13 mouse cellular contexts compared by ENCODE assay signal in genomic region chr12:28623195-28623594, GRCm38 (mm10). TPM values are rescaled to one million over a fixed set of nuclear protein-coding genes. Genes with fewer than 3 reads are reported as not detected.
DNase-seq lines count a peak whose midpoint lies in the region; ATAC-seq and TF ChIP-seq lines count a peak whose summit lies in the region.
"Had no signal": no experiment of that assay in that cellular context is flagged by ENCODE, and none has a peak within 500 bp of the region (broad histone marks: within the 10 kb centered on the region; RNA-seq: fewer than 3 reads in every experiment).

Gene Colec11 (minus strand): TSS chr12:28623377.

- no peak for DNase-seq in intestine, embryonic 14.5 days (ENCODE audit: low spot score)
- DNase-seq in stomach, postnatal 0 days (ENCODE audit: low spot score): no peak
- DNase-seq in kidney, postnatal 14 days: peak; percentile 32
- no peak for DNase-seq in layer of hippocampus, adult 9-11 months
- DNase-seq in right cerebral cortex, adult 18-20 months: no peak
- DNase-seq: left cerebral cortex, postnatal 4 days had no signal

- H3K36me3 ChIP-seq in intestine, embryonic 14.5 days (ENCODE audit: control insufficient read depth, insufficient read depth, low read length): peaks cover 3% of the 10 kb centered on the region; the same call in 1 of the 2 replicates
- H3K36me3 ChIP-seq in intestine, postnatal 0 days (ENCODE audit: control insufficient read depth, insufficient read depth): no peaks in the 10 kb centered on the region
- H3K36me3 ChIP-seq in stomach, embryonic 14.5 days (ENCODE audit: control insufficient read depth, insufficient read depth, low read length): no peaks in the 10 kb centered on the region
- H3K36me3 ChIP-seq in stomach, postnatal 0 days (ENCODE audit: control insufficient read depth, insufficient read depth, low read length): peaks cover under 1% of the 10 kb centered on the region; the same call in 1 of the 2 replicates
- H3K36me3 ChIP-seq in stomach, embryonic 16.5 days (ENCODE audit: control insufficient read depth, insufficient read depth, low read length): no peaks in the 10 kb centered on the region

- no peaks in the 10 kb centered on the region for H3K9me3 ChIP-seq in intestine, embryonic 14.5 days (ENCODE audit: control insufficient read depth, low read length)
- no peaks in the 10 kb centered on the region for H3K9me3 ChIP-seq in intestine, postnatal 0 days (ENCODE audit: control insufficient read depth)
- no peaks in the 10 kb centered on the region for H3K9me3 ChIP-seq in stomach, embryonic 14.5 days (ENCODE audit: control insufficient read depth, low read depth, low read length)
- no peaks in the 10 kb centered on the region for H3K9me3 ChIP-seq in stomach, postnatal 0 days (ENCODE audit: control insufficient read depth, low read length)
- no peaks in the 10 kb centered on the region for H3K9me3 ChIP-seq in stomach, embryonic 16.5 days (replicated peaks; ENCODE audit: control insufficient read depth, low read length)
- H3K9me3 ChIP-seq: embryonic facial prominence, embryonic 10.5 days; G1E had no signal

- H3K4me3 ChIP-seq in intestine, embryonic 14.5 days (ENCODE audit: low read depth, low read length): no peak within 1 kb of the TSS
- no peak within 1 kb of the TSS for H3K4me3 ChIP-seq in intestine, postnatal 0 days (ENCODE audit: low read depth, low read length)
- no peak within 1 kb of the TSS for H3K4me3 ChIP-seq in stomach, embryonic 14.5 days (ENCODE audit: low read depth, low read length)
- no peak within 1 kb of the TSS for H3K4me3 ChIP-seq in stomach, postnatal 0 days (ENCODE audit: low read depth, low read length)
- H3K4me3 ChIP-seq in stomach, embryonic 16.5 days (replicated peaks; ENCODE audit: low read length): no peak within 1 kb of the TSS
- H3K4me3 ChIP-seq: embryonic facial prominence, embryonic 10.5 days had no signal

- TF ChIP-seq CTCF in intestine, postnatal 0 days (IDR thresholded peaks at IDR 0.05; ENCODE audit: low read depth): no peak
- TF ChIP-seq CTCF in stomach, postnatal 0 days (IDR thresholded peaks at IDR 0.05; ENCODE audit: low read depth): no peak

- ATAC-seq in intestine, embryonic 14.5 days (replicated peaks; ENCODE audit: low FRiP score, low TSS enrichment, low read depth): no peak
- ATAC-seq in intestine, postnatal 0 days: no peak
- ATAC-seq in stomach, embryonic 14.5 days (ENCODE audit: insufficient number of reproducible peaks, insufficient read depth, low FRiP score, low read depth): no peak
- ATAC-seq in stomach, postnatal 0 days (ENCODE audit: low FRiP score, low TSS enrichment): no peak
- peak; percentile 31; the same call in 1 of the 2 replicates for ATAC-seq in stomach, embryonic 16.5 days (ENCODE audit: insufficient read depth, low FRiP score)
- ATAC-seq: hindbrain, embryonic 16.5 days; midbrain, embryonic 16.5 days had no signal

- H3K4me2 ChIP-seq in intestine, embryonic 14.5 days (ENCODE audit: low read length): 0 out of 2 replicates have a peak within 1 kb of the TSS, but pooled peaks have one; percentile 1
- no peak within 1 kb of the TSS for H3K4me2 ChIP-seq in intestine, postnatal 0 days (replicated peaks; ENCODE audit: low read depth)
- H3K4me2 ChIP-seq in stomach, embryonic 14.5 days (replicated peaks; ENCODE audit: low read depth, low read length): no peak within 1 kb of the TSS
- no peak within 1 kb of the TSS for H3K4me2 ChIP-seq in stomach, postnatal 0 days (replicated peaks; ENCODE audit: low read depth)
- H3K4me2 ChIP-seq in stomach, embryonic 16.5 days (ENCODE audit: low read depth, low read length): 0 out of 2 replicates have a peak within 1 kb of the TSS, but pooled peaks have one; percentile 3

- no peak within 1 kb of the TSS for H3K9ac ChIP-seq in intestine, embryonic 14.5 days (ENCODE audit: low read length)
- H3K9ac ChIP-seq in intestine, postnatal 0 days (ENCODE audit: low read depth, low read length): no peak within 1 kb of the TSS
- no peak within 1 kb of the TSS for H3K9ac ChIP-seq in stomach, embryonic 14.5 days (replicated peaks; ENCODE audit: low read depth, low read length)
- no peak within 1 kb of the TSS for H3K9ac ChIP-seq in stomach, postnatal 0 days (ENCODE audit: low read length)
- no peak within 1 kb of the TSS for H3K9ac ChIP-seq in stomach, embryonic 16.5 days (ENCODE audit: low read length)

- WGBS in intestine, embryonic 14.5 days: 30% methylated on average over 5 of the region's 5 CpGs
- 29% methylated on average over 5 of the region's 5 CpGs for WGBS in intestine, postnatal 0 days
- WGBS in stomach, embryonic 14.5 days: 29% methylated on average over 5 of the region's 5 CpGs
- 25% methylated on average over 5 of the region's 5 CpGs for WGBS in stomach, postnatal 0 days
- WGBS in stomach, embryonic 16.5 days: 31% methylated on average over 5 of the region's 5 CpGs

- peaks cover 22% of the 10 kb centered on the region for H3K4me1 ChIP-seq in intestine, embryonic 14.5 days (replicated peaks; ENCODE audit: control insufficient read depth, insufficient read depth, low read length)
- H3K4me1 ChIP-seq in intestine, postnatal 0 days (replicated peaks; ENCODE audit: control insufficient read depth, insufficient read depth, low read length): no peaks in the 10 kb centered on the region
- peaks cover 14% of the 10 kb centered on the region for H3K4me1 ChIP-seq in stomach, embryonic 14.5 days (ENCODE audit: control insufficient read depth, insufficient read depth, low read length)
- H3K4me1 ChIP-seq in stomach, postnatal 0 days (replicated peaks; ENCODE audit: control insufficient read depth, insufficient read depth): peaks cover 3% of the 10 kb centered on the region; the same call in 1 of the 2 replicates
- H3K4me1 ChIP-seq in stomach, embryonic 16.5 days (ENCODE audit: control insufficient read depth, insufficient read depth, low read length): peaks cover 16% of the 10 kb centered on the region

- peak within 1 kb of the TSS; percentile 39; the same call in 1 of the 2 replicates for H3K27ac ChIP-seq in intestine, embryonic 14.5 days (ENCODE audit: low read depth)
- no peak within 1 kb of the TSS for H3K27ac ChIP-seq in intestine, postnatal 0 days (ENCODE audit: low read depth, low read length)
- H3K27ac ChIP-seq in stomach, embryonic 14.5 days (ENCODE audit: low read length): peak within 1 kb of the TSS; percentile 1; the same call in 1 of the 2 replicates
- no peak within 1 kb of the TSS for H3K27ac ChIP-seq in stomach, postnatal 0 days (replicated peaks)
- no peak within 1 kb of the TSS; the same call in 1 of the 2 replicates for H3K27ac ChIP-seq in stomach, embryonic 16.5 days (ENCODE audit: low read length)
- H3K27ac ChIP-seq: embryonic facial prominence, embryonic 10.5 days had no signal

- no peaks in the 10 kb centered on the region for H3K27me3 ChIP-seq in intestine, embryonic 14.5 days (replicated peaks; ENCODE audit: control insufficient read depth, insufficient read depth, low read length)
- H3K27me3 ChIP-seq in intestine, postnatal 0 days (replicated peaks; ENCODE audit: control insufficient read depth, insufficient read depth, low read length): no peaks in the 10 kb centered on the region
- H3K27me3 ChIP-seq in stomach, embryonic 14.5 days (ENCODE audit: control insufficient read depth, insufficient read depth, low read length): no peaks in the 10 kb centered on the region
- H3K27me3 ChIP-seq in stomach, postnatal 0 days (ENCODE audit: control insufficient read depth, insufficient read depth, low read length): no peaks in the 10 kb centered on the region
- no peaks in the 10 kb centered on the region for H3K27me3 ChIP-seq in stomach, embryonic 16.5 days (ENCODE audit: control insufficient read depth, insufficient read depth, low read length)

- no peak for TF ChIP-seq EP300 in stomach, postnatal 0 days (optimal IDR thresholded peaks at IDR 0.05)

RNA-seq across cellular contexts. Expression of gene Colec11, which starts in this region (rescaled TPM):
- 1.1 and 1.2 TPM in 2 replicates for polyA plus RNA-seq in intestine, embryonic 14.5 days (2014; fragmentation: Nextera tagmentation; extraction: Ambion mirVana)
- 0.58 and 0.85 TPM in 2 replicates for polyA plus RNA-seq in intestine, postnatal 0 days (2015; fragmentation: Nextera tagmentation; extraction: Ambion mirVana)
- 0.70 and 1.2 TPM in 2 replicates for polyA plus RNA-seq in stomach, embryonic 14.5 days (2014; fragmentation: Nextera tagmentation; extraction: Ambion mirVana)
- polyA plus RNA-seq in stomach, postnatal 0 days (2015; fragmentation: Nextera tagmentation; extraction: Ambion mirVana): 0.57 and 0.85 TPM in 2 replicates
- 1.5 and 1.6 TPM in 2 replicates for polyA plus RNA-seq in stomach, embryonic 16.5 days (2015; fragmentation: Nextera tagmentation; extraction: Ambion mirVana)
- polyA plus RNA-seq: G1E had no signal

Comparison
In these comparisons a context has a peak if more than half of its experiments do, and no peak if none do; other contexts are left out.
1. H3K27ac ChIP-seq: peak in intestine, embryonic 14.5 days (single experiment) and stomach, embryonic 14.5 days (single experiment); none in intestine, postnatal 0 days (single experiment), stomach, postnatal 0 days (single experiment) and stomach, embryonic 16.5 days (single experiment).
2. H3K4me2 ChIP-seq: peak in intestine, embryonic 14.5 days (single experiment) and stomach, embryonic 16.5 days (single experiment); none in intestine, postnatal 0 days (single experiment), stomach, embryonic 14.5 days (single experiment) and stomach, postnatal 0 days (single experiment).